ENCODE assay signal across 16 mouse cellular contexts in genomic region chr13:72370131-72370530, GRCm38 (mm10).
DNase-seq lines count a peak whose midpoint lies in the region; ATAC-seq and TF ChIP-seq lines count a peak whose summit lies in the region.
"Had no signal": no experiment of that assay in that cellular context is flagged by ENCODE, and none has a peak within 500 bp of the region (broad histone marks: within the 10 kb centered on the region; RNA-seq: fewer than 3 reads in every experiment).

No protein-coding gene starts in this region.

- TF ChIP-seq CTCF in hindbrain, postnatal 0 days (IDR thresholded peaks at IDR 0.05; ENCODE audit: low read depth), result peak; percentile 45
- TF ChIP-seq CTCF in lung, embryonic 14.5 days (IDR thresholded peaks at IDR 0.05; ENCODE audit: low read depth), result peak; percentile 43; the same call in 1 of the 2 replicates
- TF ChIP-seq CTCF in Patski (IDR thresholded peaks at IDR 0.05), result peak; percentile 55

- H3K4me3 ChIP-seq in hindbrain, postnatal 0 days (ENCODE audit: low read length), result no peak overlapping the region
- H3K4me3 ChIP-seq in hindbrain, embryonic 14.5 days (replicated peaks; ENCODE audit: low read length), result no peak overlapping the region
- H3K4me3 ChIP-seq in lung, embryonic 14.5 days (ENCODE audit: low read depth, low read length), result no peak overlapping the region
- no peak overlapping the region for H3K4me3 ChIP-seq in embryonic facial prominence, embryonic 11.5 days (ENCODE audit: low read depth, low read length)
- H3K4me3 ChIP-seq: forebrain, embryonic 15.5 days; midbrain, embryonic 15.5 days; neural tube, embryonic 12.5 days; stomach, embryonic 15.5 days had no signal

- CTCF ChIA-PET in Patski (lab: Charles Lee), result no interaction called here

- in situ Hi-C loops in Patski (cut with MboI; ENCODE audit: low pct_unique_long_range_greater_than_20kb), result loop anchor here (25.0 kb wide), 1 partner anchor 1108 kb away; no protein-coding TSS in a partner anchor

- H3K27ac ChIP-seq in hindbrain, postnatal 0 days, result no peak overlapping the region
- H3K27ac ChIP-seq in hindbrain, embryonic 14.5 days, result no peak overlapping the region
- no peak overlapping the region for H3K27ac ChIP-seq in lung, embryonic 14.5 days (ENCODE audit: low read depth)
- no peak overlapping the region for H3K27ac ChIP-seq in embryonic facial prominence, embryonic 11.5 days (replicated peaks; ENCODE audit: low read depth, low read length)
- H3K27ac ChIP-seq: forebrain, embryonic 15.5 days; midbrain, embryonic 15.5 days; neural tube, embryonic 12.5 days; stomach, embryonic 15.5 days had no signal

- no peak overlapping the region for H3K4me2 ChIP-seq in hindbrain, postnatal 0 days (ENCODE audit: low read depth, low read length)
- H3K4me2 ChIP-seq in hindbrain, embryonic 14.5 days (replicated peaks), result no peak overlapping the region
- no peak overlapping the region for H3K4me2 ChIP-seq in lung, embryonic 14.5 days
- no peak overlapping the region for H3K4me2 ChIP-seq in embryonic facial prominence, embryonic 11.5 days (ENCODE audit: low read depth, low read length)
- H3K4me2 ChIP-seq: forebrain, embryonic 15.5 days; midbrain, embryonic 15.5 days; neural tube, embryonic 12.5 days; stomach, embryonic 15.5 days had no signal

- no peak overlapping the region for H3K9ac ChIP-seq in hindbrain, postnatal 0 days (replicated peaks; ENCODE audit: low read length)
- no peak overlapping the region for H3K9ac ChIP-seq in hindbrain, embryonic 14.5 days
- H3K9ac ChIP-seq in lung, embryonic 14.5 days, result no peak overlapping the region
- no peak overlapping the region for H3K9ac ChIP-seq in embryonic facial prominence, embryonic 11.5 days (replicated peaks; ENCODE audit: low read length)
- H3K9ac ChIP-seq: forebrain, embryonic 15.5 days; midbrain, embryonic 15.5 days; neural tube, embryonic 12.5 days; stomach, embryonic 15.5 days had no signal

- H3K36me3 ChIP-seq in hindbrain, postnatal 0 days (ENCODE audit: insufficient read depth, low read length), result no peaks in the 10 kb centered on the region
- H3K36me3 ChIP-seq in hindbrain, embryonic 14.5 days (replicated peaks; ENCODE audit: control insufficient read depth, insufficient read depth), result no peaks in the 10 kb centered on the region
- H3K36me3 ChIP-seq in lung, embryonic 14.5 days (ENCODE audit: insufficient read depth), result no peaks in the 10 kb centered on the region
- H3K36me3 ChIP-seq in embryonic facial prominence, embryonic 11.5 days (replicated peaks; ENCODE audit: control insufficient read depth, insufficient read depth, low read depth, low read length), result no peaks in the 10 kb centered on the region
- H3K36me3 ChIP-seq: forebrain, embryonic 15.5 days; midbrain, embryonic 15.5 days; neural tube, embryonic 12.5 days; stomach, embryonic 15.5 days had no signal

- DNase-seq in hindbrain, postnatal 0 days (ENCODE audit: low spot score), result no peak
- no peak for DNase-seq in hindbrain, embryonic 14.5 days (ENCODE audit: low spot score)
- peak; percentile 21 for DNase-seq in lung, embryonic 14.5 days
- DNase-seq in lung, postnatal 10 days, result no peak
- no peak for DNase-seq in Patski (ENCODE audit: low read depth, low spot score)
- peak; percentile 45 for DNase-seq in embryonic facial prominence, embryonic 11.5 days (ENCODE audit: low spot score)
- no peak for DNase-seq in urinary bladder, postnatal 4 days (ENCODE audit: low spot score in 2 of 2)
- DNase-seq: adrenal gland, postnatal 25 days; cerebellum, postnatal 36 days; gastrocnemius, postnatal 25 days; thymus, postnatal 14 days had no signal

- peaks cover 6% of the 10 kb centered on the region; the same call in 1 of the 2 replicates for H3K4me1 ChIP-seq in hindbrain, postnatal 0 days (ENCODE audit: insufficient read depth, low read length)
- H3K4me1 ChIP-seq in hindbrain, embryonic 14.5 days (replicated peaks; ENCODE audit: control insufficient read depth, insufficient read depth, low read length), result peaks cover 12% of the 10 kb centered on the region; the same call in 1 of the 2 replicates
- no peaks in the 10 kb centered on the region for H3K4me1 ChIP-seq in lung, embryonic 14.5 days (ENCODE audit: insufficient read depth)
- peaks cover 8% of the 10 kb centered on the region; the same call in 1 of the 2 replicates for H3K4me1 ChIP-seq in embryonic facial prominence, embryonic 11.5 days (ENCODE audit: control insufficient read depth, insufficient read depth, low read length)

- no peaks in the 10 kb centered on the region for H3K27me3 ChIP-seq in hindbrain, postnatal 0 days (ENCODE audit: insufficient read depth, low read length)
- H3K27me3 ChIP-seq in hindbrain, embryonic 14.5 days (ENCODE audit: control insufficient read depth, insufficient read depth, low read length), result 0 out of 2 replicates have a peak, but pooled peaks cover 16% of the 10 kb centered on the region
- H3K27me3 ChIP-seq in lung, embryonic 14.5 days (ENCODE audit: insufficient read depth, low read length), result peaks cover 7% of the 10 kb centered on the region; the same call in 1 of the 2 replicates
- H3K27me3 ChIP-seq in Patski, result no peaks in the 10 kb centered on the region
- no peaks in the 10 kb centered on the region for H3K27me3 ChIP-seq in embryonic facial prominence, embryonic 11.5 days (ENCODE audit: control insufficient read depth, insufficient read depth, low read length)
- H3K27me3 ChIP-seq: CH12.LX had no signal

- ATAC-seq in hindbrain, postnatal 0 days, result no peak
- ATAC-seq in hindbrain, embryonic 14.5 days (ENCODE audit: low FRiP score), result no peak
- no peak for ATAC-seq in lung, embryonic 14.5 days (ENCODE audit: insufficient read depth)
- no peak for ATAC-seq in Patski
- no peak for ATAC-seq in embryonic facial prominence, embryonic 11.5 days (replicated peaks; ENCODE audit: insufficient number of reproducible peaks, low FRiP score, low TSS enrichment, low read depth)
- ATAC-seq: forebrain, embryonic 15.5 days; midbrain, embryonic 15.5 days had no signal

- 91% methylated on average over 1 of the region's 1 CpGs for WGBS in hindbrain, postnatal 0 days
- WGBS in hindbrain, embryonic 14.5 days, result 91% methylated on average over 1 of the region's 1 CpGs
- 74% methylated on average over 1 of the region's 1 CpGs for WGBS in lung, embryonic 14.5 days
- WGBS in embryonic facial prominence, embryonic 11.5 days, result 87% methylated on average over 1 of the region's 1 CpGs

- POLR2A ChIA-PET in Patski (lab: Charles Lee), result no interaction called here

- no peaks in the 10 kb centered on the region for H3K9me3 ChIP-seq in hindbrain, postnatal 0 days (ENCODE audit: low read length)
- H3K9me3 ChIP-seq in hindbrain, embryonic 14.5 days (ENCODE audit: control insufficient read depth, low read length), result no peaks in the 10 kb centered on the region
- no peaks in the 10 kb centered on the region for H3K9me3 ChIP-seq in lung, embryonic 14.5 days (ENCODE audit: low read depth, low read length)
- H3K9me3 ChIP-seq in embryonic facial prominence, embryonic 11.5 days (replicated peaks; ENCODE audit: control insufficient read depth, low read length), result no peaks in the 10 kb centered on the region
- H3K9me3 ChIP-seq: forebrain, embryonic 15.5 days; midbrain, embryonic 15.5 days; neural tube, embryonic 12.5 days; stomach, embryonic 15.5 days had no signal

Comparison
In these comparisons a context has a peak if more than half of its experiments do, and no peak if none do; other contexts are left out.
1. DNase-seq: peak in lung, embryonic 14.5 days (single experiment) and embryonic facial prominence, embryonic 11.5 days (single experiment); none in hindbrain, postnatal 0 days (single experiment), hindbrain, embryonic 14.5 days (single experiment), lung, postnatal 10 days (single experiment), Patski (single experiment) and urinary bladder, postnatal 4 days (0 of 2).
2. Peak in every context shown above with its lines, with median percentiles within 50 percentile points of each other: CTCF ChIP-seq.